8 mouse cellular contexts compared by ENCODE assay signal in genomic region chr5:150583622-150584336, GRCm38 (mm10). TPM values are rescaled to one million over a fixed set of nuclear protein-coding genes. Genes with fewer than 3 reads are reported as not detected.
A peak's percentile ranks its signal among the peaks of the same experiment; 100 is the strongest.
DNase-seq lines count a peak whose midpoint lies in the region; ATAC-seq and TF ChIP-seq lines count a peak whose summit lies in the region.
"Had no signal": no experiment of that assay in that cellular context is flagged by ENCODE, and none has a peak within 500 bp of the region (broad histone marks: within the 10 kb centered on the region; RNA-seq: fewer than 3 reads in every experiment).

No protein-coding gene starts in this region.

- no peak for TF ChIP-seq CTCF in liver, adult 2 months (IDR thresholded peaks at IDR 0.05; ENCODE audit: low read depth, low read length)

- peak overlapping the region; percentile 31 for H3K9ac ChIP-seq in liver, adult 2 months (ENCODE audit: low read depth, low read length)
- no peak overlapping the region; the same call in 1 of the 2 replicates for H3K9ac ChIP-seq in liver, embryonic 11.5 days (ENCODE audit: low read depth, low read length)
- H3K9ac ChIP-seq in neural tube, embryonic 15.5 days (replicated peaks) = no peak overlapping the region
- H3K9ac ChIP-seq: limb, embryonic 13.5 days had no signal

- no peak overlapping the region for H3ac ChIP-seq in myocyte (ENCODE audit: control insufficient read depth, insufficient read length)

- intact Hi-C loops in left cerebral cortex, postnatal 36 days (cut with DNase I) = no loop called here

- TF ChIP-seq POLR2A in liver, adult 2 months (IDR thresholded peaks at IDR 0.05; ENCODE audit: extremely low read depth, insufficient read depth, low read length) = no peak
- TF ChIP-seq POLR2A in myocyte (IDR thresholded peaks at IDR 0.05; ENCODE audit: insufficient read length, low read depth) = peak; percentile 16

- no peaks in the 10 kb centered on the region for H3K27me3 ChIP-seq in liver, adult 2 months (ENCODE audit: control insufficient read depth, insufficient read depth, low read length)
- H3K27me3 ChIP-seq in liver, embryonic 11.5 days (replicated peaks; ENCODE audit: control insufficient read depth, insufficient read depth, low read length) = no peaks in the 10 kb centered on the region
- no peaks in the 10 kb centered on the region for H3K27me3 ChIP-seq in myocyte (ENCODE audit: control insufficient read depth, insufficient read depth, insufficient read length)
- H3K27me3 ChIP-seq in neural tube, embryonic 15.5 days (replicated peaks) = no peaks in the 10 kb centered on the region
- H3K27me3 ChIP-seq: limb, embryonic 13.5 days had no signal

- peaks cover 50% of the 10 kb centered on the region for H3K4me1 ChIP-seq in liver, adult 2 months (ENCODE audit: control insufficient read depth, insufficient read depth, low read length)
- peaks cover 27% of the 10 kb centered on the region for H3K4me1 ChIP-seq in liver, embryonic 11.5 days (replicated peaks; ENCODE audit: control insufficient read depth, insufficient read depth, low read length)
- no peaks in the 10 kb centered on the region for H3K4me1 ChIP-seq in neural tube, embryonic 15.5 days

- no peaks in the 10 kb centered on the region for H3K36me3 ChIP-seq in liver, adult 2 months (ENCODE audit: control insufficient read depth, insufficient read depth, low read length)
- H3K36me3 ChIP-seq in liver, embryonic 11.5 days (ENCODE audit: control insufficient read depth, insufficient read depth, low read length) = no peaks in the 10 kb centered on the region
- H3K36me3 ChIP-seq in myocyte (ENCODE audit: control insufficient read depth, insufficient read depth) = no peaks in the 10 kb centered on the region
- H3K36me3 ChIP-seq in neural tube, embryonic 15.5 days = peaks cover 4% of the 10 kb centered on the region; the same call in 1 of the 2 replicates
- H3K36me3 ChIP-seq: limb, embryonic 13.5 days had no signal

- H3K9me3 ChIP-seq in liver, embryonic 11.5 days (ENCODE audit: control insufficient read depth, low read length) = no peaks in the 10 kb centered on the region
- no peaks in the 10 kb centered on the region for H3K9me3 ChIP-seq in neural tube, embryonic 15.5 days (replicated peaks)
- H3K9me3 ChIP-seq: limb, embryonic 13.5 days had no signal

- DNase-seq in liver, adult 2 months (ENCODE audit: extremely low read depth, low read depth, low spot score) = peak; percentile 100
- no peak for DNase-seq in liver, embryonic 11.5 days (ENCODE audit: low spot score)
- DNase-seq in adrenal gland, postnatal 25 days = peak; percentile 41
- DNase-seq in heart, postnatal 4 days = peak; percentile 16
- DNase-seq in left cerebral cortex, postnatal 36 days (ENCODE audit: low spot score in 2 of 2) = no peak

- H3K4me2 ChIP-seq in liver, embryonic 11.5 days = no peak overlapping the region
- H3K4me2 ChIP-seq in myocyte (ENCODE audit: low read depth) = peak overlapping the region; percentile 47
- H3K4me2 ChIP-seq in neural tube, embryonic 15.5 days = no peak overlapping the region
- H3K4me2 ChIP-seq: limb, embryonic 13.5 days had no signal

- no peak for ATAC-seq in liver, embryonic 11.5 days (replicated peaks; ENCODE audit: low FRiP score)
- no peak for ATAC-seq in neural tube, embryonic 15.5 days (ENCODE audit: low FRiP score)

- peaks cover 16% of the 10 kb centered on the region; the same call in 1 of the 2 replicates for H3K79me2 ChIP-seq in liver, adult 2 months (ENCODE audit: control insufficient read depth, insufficient read depth, low read length)
- H3K79me2 ChIP-seq in myocyte (ENCODE audit: control insufficient read depth, insufficient read depth) = no peaks in the 10 kb centered on the region

- H3K4me3 ChIP-seq in liver, adult 2 months (ENCODE audit: insufficient read depth, low read depth, low read length) = no peak overlapping the region
- no peak overlapping the region for H3K4me3 ChIP-seq in liver, embryonic 11.5 days (ENCODE audit: low read depth, low read length)
- H3K4me3 ChIP-seq in myocyte = no peak overlapping the region
- no peak overlapping the region for H3K4me3 ChIP-seq in neural tube, embryonic 15.5 days (replicated peaks)
- H3K4me3 ChIP-seq: limb, embryonic 13.5 days had no signal

- WGBS in liver, adult 2 months = 10% methylated on average over 5 of the region's 5 CpGs
- 61% methylated on average over 5 of the region's 5 CpGs for WGBS in liver, embryonic 11.5 days
- WGBS in neural tube, embryonic 15.5 days = 71% methylated on average over 5 of the region's 5 CpGs

- peak overlapping the region; percentile 70 for H3K27ac ChIP-seq in liver, adult 2 months (replicated peaks; ENCODE audit: insufficient read depth, low read depth, low read length)
- H3K27ac ChIP-seq in liver, embryonic 11.5 days (ENCODE audit: low read depth, low read length) = no peak overlapping the region
- no peak overlapping the region for H3K27ac ChIP-seq in neural tube, embryonic 15.5 days (replicated peaks)
- H3K27ac ChIP-seq: limb, embryonic 13.5 days had no signal

TF ChIP-seq in myocyte, 11 proteins besides CTCF, POLR2A, EP300 and RAD21:
- no peak for TF ChIP-seq E2F4 (IDR thresholded peaks at IDR 0.05; ENCODE audit: insufficient read depth)
- no peak for TF ChIP-seq TCF12 (IDR thresholded peaks at IDR 0.05; ENCODE audit: insufficient read depth, poor library complexity, severe bottlenecking)
- no peak for TF ChIP-seq MAX (IDR thresholded peaks at IDR 0.05; ENCODE audit: low read depth)
- TF ChIP-seq MYOG (IDR thresholded peaks at IDR 0.05; ENCODE audit: control insufficient read depth in 1 of 3, insufficient read depth in 1 of 3, insufficient read length in 2 of 3, low read depth in 2 of 3) = peak in 1 of 3 experiments; percentile 1
- no peak for TF ChIP-seq POLR2AphosphoS2 (IDR thresholded peaks at IDR 0.05; ENCODE audit: insufficient read length, low read depth)
- TF ChIP-seq TCF3 (IDR thresholded peaks at IDR 0.05; ENCODE audit: insufficient read length, low read depth) = no peak
- peak in 1 of 3 experiments; percentile 1 for TF ChIP-seq MYOD1 (IDR thresholded peaks at IDR 0.05; ENCODE audit: control insufficient read depth in 1 of 3, insufficient read length in 2 of 3, low read depth in 2 of 3)
- no peak for TF ChIP-seq USF1 (IDR thresholded peaks at IDR 0.05; ENCODE audit: low read depth)
- TF ChIP-seq REST (IDR thresholded peaks at IDR 0.05; ENCODE audit: insufficient read depth, insufficient read length) = no peak
- TF ChIP-seq CEBPB (IDR thresholded peaks at IDR 0.05; ENCODE audit: insufficient read depth, poor library complexity, severe bottlenecking) = peak; percentile 93
- no peak for TF ChIP-seq SRF (IDR thresholded peaks at IDR 0.05; ENCODE audit: control insufficient read depth, insufficient read length, low read depth)

RNA-seq across cellular contexts. Expression of gene N4bp2l1, which starts 13.2 kb away (rescaled TPM):
- 81.9 and 90.1 TPM in 2 replicates for total RNA-seq in liver, adult 2 months (2014; rRNA removed)
- polyA plus RNA-seq in liver, adult 2 months (2012; rRNA removed) = 48.2 and 64.9 TPM in 2 replicates
- 13.0 and 14.3 TPM in 2 replicates for polyA plus RNA-seq in liver, embryonic 11.5 days (2014; fragmentation: Nextera tagmentation; extraction: Ambion mirVana)
- total RNA-seq in adrenal gland, postnatal 25 days (2021) = 34.8 and 40.0 TPM in 2 replicates
- 1 to 10 TPM; 2.5 to 2.6 TPM for total RNA-seq in heart, postnatal 4 days (2021)
- polyA plus RNA-seq in myocyte (2012; fragmentation: generic; extraction: Trizol) = 1.4 TPM
- 16.6 and 21.4 TPM in 2 replicates for polyA plus RNA-seq in neural tube, embryonic 15.5 days (2015; fragmentation: Nextera tagmentation; extraction: Ambion mirVana)
- total RNA-seq in left cerebral cortex, postnatal 36 days (2021) = 10 to 100 TPM; 48.3 to 64.8 TPM

Comparison
In these comparisons a context has a peak if more than half of its experiments do, and no peak if none do; other contexts are left out.
1. DNase-seq: peak in liver, adult 2 months (single experiment), adrenal gland, postnatal 25 days (single experiment) and heart, postnatal 4 days (single experiment); none in liver, embryonic 11.5 days (single experiment) and left cerebral cortex, postnatal 36 days (0 of 2).
2. RNA of gene N4bp2l1, which starts 13.2 kb away (total RNA-seq): 81.9 to 90.1 TPM in liver, adult 2 months, 48.3 to 64.8 TPM in left cerebral cortex, postnatal 36 days and 34.8 to 40.0 TPM in adrenal gland, postnatal 25 days; 2.5 to 2.6 TPM in heart, postnatal 4 days; every median in the first group is over 10 times any median in the second.